Mouse (Mus musculus) bone marrow, adult 2 months (tissue): ENCODE measurements around the gene Sv2c.

Experiments used
- CTCF ChIP-seq: fragments of 200-500 bp; IDR thresholded peaks from 2 replicates; pipeline ENCODE4 v1.5.1; 2011; ENCODE audit warnings: low read length, control low read depth; ENCODE audit not compliant: control insufficient read depth, insufficient read depth
- POLR2A ChIP-seq: fragments of 200-500 bp; IDR thresholded peaks from 2 replicates; pipeline ENCODE4 v1.6.1; 2011; ENCODE audit warnings: low read depth, mild to moderate bottlenecking, control low read depth, low read length, borderline replicate concordance; ENCODE audit not compliant: control insufficient read depth

DNA sequence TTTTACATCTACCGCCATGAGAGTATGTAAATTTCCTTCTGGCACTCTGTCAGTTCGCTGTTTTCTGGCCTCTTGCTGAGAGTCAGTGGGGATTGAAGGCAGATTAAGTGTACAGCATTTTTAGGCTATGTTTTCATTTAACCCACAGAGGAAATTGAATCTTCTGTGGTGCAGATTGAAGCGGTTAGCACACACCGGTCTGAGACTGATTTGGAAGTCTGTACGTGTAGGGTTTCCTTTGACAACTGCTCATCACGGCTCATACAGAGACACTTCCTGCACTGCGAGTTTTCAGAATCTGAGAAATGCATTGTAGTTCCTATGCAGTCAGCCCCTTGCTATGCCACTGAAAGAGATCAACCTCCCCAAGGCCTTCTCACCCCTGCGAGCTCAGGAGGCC is 168.2 kb downstream of the Sv2c start:
- no peak for TF ChIP-seq CTCF
- no peak for TF ChIP-seq POLR2A
